ENCODE assay signal across 10 mouse cellular contexts in genomic region chr8:11024871-11025270, GRCm38 (mm10).
"Had no signal": no experiment of that assay in that cellular context is flagged by ENCODE, and none has a peak within 500 bp of the region (broad histone marks: within the 10 kb centered on the region; RNA-seq: fewer than 3 reads in every experiment).

No protein-coding gene starts in this region.

- DNase-seq: kidney, postnatal 14 days; kidney, postnatal 4 days; left cerebral cortex, postnatal 4 days; liver, postnatal 0 days; lung, embryonic 14.5 days; lung, postnatal 36 days; retina, postnatal 1 day; right cerebral cortex, postnatal 25 days; thymus, adult 18-20 months; thymus, postnatal 36 days had no signal
